Mouse (Mus musculus): ENCODE measurements around the gene Nfic. TPM values are rescaled to one million over a fixed set of nuclear protein-coding genes. Genes with fewer than 3 reads are reported as not detected.

The Nfic gene
- total RNA-seq, 4 experiments from 2014 or later = 83.3 to 98.1 (median 85.4) TPM

GRCm38 (mm10) chr10:81406504-81407440 is 48.7 kb downstream of the Nfic start:
- no peak for DNase-seq (ENCODE audit: low spot score in 2 of 2)

GRCm38 (mm10) chr10:81405588-81406201 is 49.7 kb downstream of the Nfic start:
- peak in 1 of 2 experiments; percentile 51 for DNase-seq (ENCODE audit: low spot score in 2 of 2)

- DNase-seq (ENCODE audit: low spot score in 2 of 2) = no peak
Observed at GRCm38 (mm10) chr10:81404720-81405119, 50.7 kb downstream of the Nfic start.

GRCm38 (mm10) chr10:81404082-81404481 is 51.4 kb downstream of the Nfic start:
- no peak for DNase-seq (ENCODE audit: low spot score in 2 of 2)

- no peak for DNase-seq (ENCODE audit: low spot score in 2 of 2)
Observed at GRCm38 (mm10) chr10:81403511-81403910, 51.9 kb downstream of the Nfic start.

- no peak for DNase-seq (ENCODE audit: low spot score in 2 of 2)
Observed at GRCm38 (mm10) chr10:81402227-81402765, 53.1 kb downstream of the Nfic start.

- no peak for DNase-seq (ENCODE audit: low spot score in 2 of 2)
Observed at GRCm38 (mm10) chr10:81401521-81402226, 53.8 kb downstream of the Nfic start.

GRCm38 (mm10) chr10:81401205-81401520 is 54.3 kb downstream of the Nfic start:
- DNase-seq (ENCODE audit: low spot score in 2 of 2) = no peak

- no peak for DNase-seq (ENCODE audit: low spot score in 2 of 2)
Observed at GRCm38 (mm10) chr10:81400371-81401204, 54.8 kb downstream of the Nfic start.

GRCm38 (mm10) chr10:81399798-81400308 is 55.6 kb downstream of the Nfic start:
- DNase-seq (ENCODE audit: low spot score in 2 of 2) = no peak

- no peak for DNase-seq (ENCODE audit: low spot score in 2 of 2)
Observed at GRCm38 (mm10) chr10:81399296-81399695, 56.1 kb downstream of the Nfic start.

- no peak for DNase-seq (ENCODE audit: low spot score in 2 of 2)
Observed at GRCm38 (mm10) chr10:81396749-81397148, 58.7 kb downstream of the Nfic start.

- no peak for DNase-seq (ENCODE audit: low spot score in 2 of 2)
Observed at GRCm38 (mm10) chr10:81395865-81396264, 59.6 kb downstream of the Nfic start.

GRCm38 (mm10) chr10:81395127-81395526 is 60.3 kb downstream of the Nfic start:
- DNase-seq (ENCODE audit: low spot score in 2 of 2) = peak in 1 of 2 experiments; percentile 76

GRCm38 (mm10) chr10:81393456-81394063 is 61.9 kb downstream of the Nfic start:
- no peak for DNase-seq (ENCODE audit: low spot score in 2 of 2)

- DNase-seq (ENCODE audit: low spot score in 2 of 2) = no peak
Observed at GRCm38 (mm10) chr10:81392781-81393185, 62.7 kb downstream of the Nfic start, which contains the start of gene Smim24. Gene Smim24, plus strand, starts transcription at chr10:81393051.

GRCm38 (mm10) chr10:81392270-81392669 is 63.2 kb downstream of the Nfic start:
- DNase-seq (ENCODE audit: low spot score in 2 of 2) = no peak

- DNase-seq (ENCODE audit: low spot score in 2 of 2) = no peak
Observed at GRCm38 (mm10) chr10:81390678-81390965, 64.8 kb downstream of the Nfic start.

- peak in 1 of 2 experiments; percentile 76 for DNase-seq (ENCODE audit: low spot score in 2 of 2)
Observed at GRCm38 (mm10) chr10:81389801-81390677, 65.4 kb downstream of the Nfic start.

Data from left cerebral cortex, adult 8-10 months (tissue).